Mouse (Mus musculus) bone marrow macrophage, adult 2 months (primary cell): ENCODE data around the gene Chd6.

Source experiments
- CTCF ChIP-seq: IDR thresholded peaks from 2 replicates; pipeline ENCODE4 v1.5.1; 2012; ENCODE audit warnings: low read depth, mild to moderate bottlenecking, low read length, moderate library complexity
- POLR2A ChIP-seq: IDR thresholded peaks from 2 replicates; pipeline ENCODE4 v1.6.1; 2012; ENCODE audit warnings: mild to moderate bottlenecking, low read depth, low read length, borderline replicate concordance

DNA sequence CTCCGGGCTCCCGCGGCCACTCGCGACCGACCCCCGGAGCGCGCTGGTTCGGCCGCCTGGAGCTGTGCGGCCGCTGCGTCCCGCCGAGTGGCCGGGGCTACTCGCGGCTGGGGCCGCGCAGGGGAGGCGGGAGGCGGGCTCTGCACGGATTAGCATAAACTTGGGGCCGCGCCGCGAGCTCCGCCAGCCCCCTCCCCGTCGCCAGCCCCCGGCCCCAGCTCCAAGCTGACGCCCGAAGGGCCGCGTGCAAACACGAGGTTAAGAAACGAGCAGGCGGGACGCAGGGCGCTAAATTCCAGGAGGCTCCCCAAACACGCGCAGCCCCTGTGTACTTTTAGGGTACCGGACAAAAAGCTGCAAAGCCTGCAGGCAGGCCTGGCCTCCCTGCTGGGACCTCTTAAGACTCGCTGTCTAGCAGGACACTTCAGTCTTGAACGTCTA lies 196.6 kb downstream of the Chd6 start, which contains the start of gene Emilin3:
- no peak for TF ChIP-seq POLR2A
- no peak for TF ChIP-seq CTCF
